Mouse (Mus musculus) liver (tissue): ENCODE measurements around the gene Fam32a.

Source experiments
- DNase-seq: peaks from one replicate; pipeline ENCODE4 v3.0.0-alpha.2; 2020; ENCODE audit warnings: mixed read lengths

Gene Fam32a

DNA sequence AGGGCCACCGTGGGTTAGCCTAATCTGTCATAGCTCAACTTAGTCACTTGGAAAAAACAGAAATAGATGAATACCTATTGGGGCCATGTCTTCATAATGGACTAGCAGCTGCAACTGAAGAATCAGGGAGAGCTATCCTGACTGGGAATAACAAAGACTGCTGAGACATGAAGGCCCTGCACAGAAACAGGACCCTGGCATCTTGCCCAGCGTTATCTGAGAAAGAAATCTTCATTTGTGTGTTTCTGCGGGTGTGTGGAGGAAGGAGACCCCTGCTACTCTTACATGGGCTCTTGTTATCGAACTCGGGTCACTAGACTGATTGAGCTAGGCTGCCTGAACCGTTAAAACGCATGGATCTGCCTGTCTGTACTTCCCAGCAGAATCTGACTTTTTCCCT, 21.4 kb downstream of the Fam32a start:
- no peak for DNase-seq

DNA sequence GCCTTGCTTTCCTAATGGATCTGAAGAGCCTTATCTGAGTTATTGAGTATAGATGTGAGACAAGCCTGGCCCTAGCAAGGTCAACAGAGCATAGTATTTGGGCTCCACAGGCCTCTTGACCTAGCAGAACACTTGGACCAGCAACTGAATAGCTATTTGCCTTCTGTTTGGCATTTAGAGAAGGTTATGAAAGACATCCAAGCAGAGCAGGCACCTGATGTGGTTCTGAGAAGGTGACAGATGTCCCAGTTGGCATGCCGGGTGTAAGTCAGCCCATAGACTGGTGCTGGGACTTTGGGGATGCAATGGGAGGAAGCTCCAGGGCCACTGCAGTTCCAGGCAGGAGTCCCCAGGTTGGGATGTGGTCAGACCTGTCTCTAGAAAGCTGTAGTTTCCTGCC, 22.7 kb downstream of the Fam32a start:
- no peak for DNase-seq

DNA sequence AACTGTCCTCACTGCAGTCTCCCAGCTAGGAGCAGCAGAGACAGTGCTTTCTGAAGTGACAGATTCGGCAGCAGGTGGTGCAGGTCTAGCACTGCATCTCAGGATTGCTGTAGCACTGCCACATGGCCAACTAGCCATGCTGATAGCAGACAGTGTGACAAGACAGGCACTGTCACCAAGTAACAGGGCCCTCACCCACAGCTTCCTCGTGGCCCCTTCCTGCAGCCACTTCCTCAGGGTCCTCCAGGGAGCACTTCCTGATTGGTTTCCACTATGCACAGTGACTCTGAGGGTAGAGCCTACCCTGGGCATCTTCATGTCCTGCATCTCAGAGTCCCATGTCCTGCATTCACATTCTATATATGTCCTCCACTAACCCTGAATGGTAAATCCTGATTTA, 25.1 kb downstream of the Fam32a start:
- DNase-seq = peak; percentile 15

DNA sequence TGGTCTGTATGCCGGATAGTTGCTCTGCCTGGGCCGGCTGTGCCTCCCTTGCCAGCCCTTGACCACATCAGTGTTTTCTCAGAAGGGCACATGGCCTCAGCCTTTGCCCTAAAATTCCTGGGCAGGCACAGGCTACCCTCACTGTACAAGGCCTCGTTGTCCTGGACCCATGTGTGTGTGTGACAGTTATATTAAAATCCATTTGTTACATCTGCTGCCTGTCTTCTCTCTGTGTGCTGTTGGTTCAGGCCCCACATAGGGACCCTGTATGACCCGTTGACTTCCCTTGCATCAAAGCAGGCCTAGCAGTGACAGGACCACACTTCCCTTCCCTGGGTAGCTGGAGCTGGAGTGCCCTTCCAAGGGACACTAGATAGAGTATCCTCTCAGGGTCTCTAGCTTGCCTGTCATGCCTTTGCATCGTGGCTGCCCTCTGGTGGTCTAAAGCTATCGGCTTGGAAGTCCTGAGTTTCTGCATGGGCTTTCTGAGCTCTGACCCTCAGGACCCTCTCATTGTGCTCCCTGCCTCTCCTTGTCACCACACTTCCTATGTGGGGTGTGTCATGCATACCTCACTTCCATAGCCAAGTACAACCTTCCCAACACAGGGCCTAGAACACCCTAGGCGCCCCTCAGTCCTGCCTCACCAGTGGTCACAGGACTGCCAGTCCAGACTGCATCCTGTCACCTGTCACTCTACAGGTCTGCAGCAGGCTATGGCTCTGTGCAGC, 37.8 kb downstream of the Fam32a start:
- DNase-seq = peak; percentile 56

- DNase-seq = no peak
Measured at GRCm38 (mm10) chr8:72257902-72258238, 38.3 kb downstream of the Fam32a start.

- no peak for DNase-seq
Measured at GRCm38 (mm10) chr8:72259862-72260261, 40.3 kb downstream of the Fam32a start.

DNA sequence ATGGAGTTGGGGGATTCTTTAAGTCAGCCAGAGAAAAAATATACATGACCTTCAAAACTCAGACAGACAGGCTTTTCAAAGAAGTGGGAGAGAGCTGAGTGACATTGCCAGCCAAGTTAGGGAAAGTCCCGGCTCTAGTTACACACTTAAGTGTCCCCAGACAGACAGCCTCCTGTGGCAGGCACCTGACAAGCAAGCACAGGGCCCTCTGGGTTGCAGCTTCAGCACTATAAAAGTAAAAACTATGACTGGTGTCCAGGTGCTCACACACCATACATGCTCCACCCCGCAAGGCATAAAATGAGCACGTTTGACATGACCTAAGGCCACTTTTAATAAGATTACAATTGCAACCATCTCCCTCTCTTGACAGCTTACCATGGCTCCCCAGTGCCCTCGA, 41.1 kb downstream of the Fam32a start:
- DNase-seq = no peak

- DNase-seq = peak; percentile 71
Measured at GRCm38 (mm10) chr8:72261019-72261418, 41.5 kb downstream of the Fam32a start.

GRCm38 (mm10) chr8:72261431-72261830, 41.9 kb downstream of the Fam32a start:
- DNase-seq = no peak

- no peak for DNase-seq
Measured at GRCm38 (mm10) chr8:72261872-72262271, 42.3 kb downstream of the Fam32a start.

GRCm38 (mm10) chr8:72262756-72263155, 43.2 kb downstream of the Fam32a start:
- no peak for DNase-seq

DNA sequence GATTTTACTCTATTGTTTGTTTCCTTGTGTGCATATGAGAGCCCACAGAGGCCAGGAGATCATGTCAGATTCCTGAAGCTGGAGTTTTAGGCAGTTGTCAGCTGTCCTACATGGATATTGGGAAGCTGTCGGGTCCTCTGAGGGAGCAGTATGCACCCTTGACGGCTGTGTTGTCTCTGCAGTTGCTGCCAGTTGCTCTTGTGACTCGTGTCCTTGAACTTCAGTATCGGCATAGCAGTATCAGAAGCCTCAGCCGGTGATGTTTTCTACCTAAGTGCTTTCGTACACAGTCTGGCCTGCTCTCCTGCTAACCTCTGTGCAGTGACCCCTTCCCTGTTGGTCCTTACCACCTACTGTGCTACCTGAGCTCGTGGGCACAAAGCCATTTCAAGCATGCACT, 43.9 kb downstream of the Fam32a start:
- DNase-seq = no peak

- DNase-seq = no peak
Measured at GRCm38 (mm10) chr8:72265342-72265741, 45.8 kb downstream of the Fam32a start.

DNA sequence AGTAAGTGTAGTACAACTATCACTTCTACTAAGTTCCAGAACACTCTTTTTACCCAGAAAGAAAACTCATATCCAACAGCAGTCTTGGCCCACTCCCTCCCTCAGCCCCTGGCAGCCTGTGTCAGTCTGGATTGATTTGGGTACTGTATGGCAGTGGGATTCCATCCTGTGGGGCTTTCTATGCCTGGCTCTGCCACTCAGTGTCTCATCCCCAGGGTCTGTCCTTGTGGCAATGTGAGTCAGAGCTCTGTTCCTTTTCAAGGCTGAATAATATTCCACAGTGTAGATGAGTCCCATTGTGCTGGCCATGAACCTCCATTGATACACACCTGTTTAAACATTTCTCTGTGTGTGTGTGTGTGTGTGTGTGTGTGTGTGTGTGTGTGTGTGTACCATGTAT, 47.1 kb downstream of the Fam32a start:
- no peak for DNase-seq

- DNase-seq = no peak
Measured at GRCm38 (mm10) chr8:72267106-72267505, 47.6 kb downstream of the Fam32a start.

DNA sequence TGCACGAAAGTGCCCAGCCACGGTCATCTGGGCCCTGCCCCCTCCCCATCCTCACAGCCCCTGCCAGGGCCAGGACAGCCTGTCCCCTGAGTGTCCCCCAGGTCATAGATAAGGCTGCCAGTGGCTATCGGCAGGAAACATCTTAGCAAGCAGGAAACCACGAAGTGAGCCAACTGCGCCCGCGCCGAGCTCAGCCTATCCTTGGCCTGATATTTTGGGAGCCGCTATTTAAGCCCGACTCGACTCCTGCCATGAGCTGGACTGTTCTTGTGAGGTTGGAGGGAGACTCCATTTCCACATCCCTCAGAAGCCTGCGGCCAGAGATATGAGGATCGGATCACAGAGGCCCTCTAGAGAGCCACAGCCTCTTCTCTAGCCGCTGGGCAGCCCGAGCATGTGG, 48.8 kb downstream of the Fam32a start:
- DNase-seq = peak; percentile 75

- DNase-seq = no peak
Measured at GRCm38 (mm10) chr8:72270606-72271005, 51.1 kb downstream of the Fam32a start.

GRCm38 (mm10) chr8:72271051-72271660, 51.6 kb downstream of the Fam32a start:
- DNase-seq = no peak

GRCm38 (mm10) chr8:72271691-72272090, 52.2 kb downstream of the Fam32a start:
- no peak for DNase-seq

DNA sequence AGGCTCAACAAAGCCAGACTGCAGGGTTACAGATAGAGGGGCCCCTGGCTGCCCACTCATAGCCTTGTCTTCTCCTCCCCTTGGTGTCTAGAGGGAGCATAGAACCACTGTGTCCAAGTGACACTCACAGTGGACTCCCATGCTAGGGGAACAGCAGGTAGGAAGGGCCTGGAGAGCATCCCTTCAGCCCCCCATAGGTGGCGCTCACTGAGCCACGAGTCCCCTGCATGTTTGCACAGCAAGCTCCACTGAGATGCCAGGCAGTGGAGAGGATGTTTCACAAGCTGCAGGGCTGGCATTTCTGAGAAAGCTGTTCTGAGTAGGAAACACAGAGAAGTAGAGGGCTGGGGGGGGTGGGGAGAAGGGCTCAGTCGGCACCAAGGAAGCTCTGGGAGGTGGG, 52.8 kb downstream of the Fam32a start:
- peak; percentile 70 for DNase-seq

- DNase-seq = no peak
Measured at GRCm38 (mm10) chr8:72273111-72273770, 53.7 kb downstream of the Fam32a start.

DNA sequence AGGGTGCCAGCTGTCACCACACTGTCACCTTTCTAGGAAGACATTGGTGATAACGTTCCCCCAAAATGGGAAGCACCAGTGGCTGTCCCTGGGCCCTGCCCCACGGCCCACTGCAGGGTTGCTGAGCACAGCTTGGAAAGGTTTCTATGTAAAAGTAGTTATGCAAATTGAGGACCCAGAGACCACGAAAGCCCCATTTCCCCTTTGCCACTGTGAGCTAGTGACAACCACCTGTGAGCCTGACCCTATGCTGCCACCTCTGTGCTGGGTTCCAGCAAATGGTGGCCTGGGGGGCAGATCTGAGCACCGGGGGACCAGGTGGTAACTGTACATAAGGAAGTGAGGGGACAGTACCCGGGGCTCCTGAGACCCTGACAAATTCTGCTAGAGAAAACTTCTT, 54.3 kb downstream of the Fam32a start:
- no peak for DNase-seq
